Mouse (Mus musculus): ENCODE measurements at regions not wholly inside any gene's neighbourhood (a gene's known extent, or its start where the extent isn't known, plus 50 kb on each side); places are given as distances from the start of the nearest gene placed in this dataset.

- no peak for TF ChIP-seq CTCF (IDR thresholded peaks at IDR 0.05; ENCODE audit: insufficient read depth, low read length)
- no peak for TF ChIP-seq POLR2A (IDR thresholded peaks at IDR 0.05; ENCODE audit: borderline replicate concordance, extremely low read depth, low read depth, low read length)
These were observed 256.8 kb downstream of the Mreg start for GRCm38 (mm10) chr1:71955331-71955730.

Data from lung, adult 2 months (tissue).